Mouse (Mus musculus) mature B cell (primary cell): ENCODE measurements around the gene Anapc4.

Experiments used
- in situ Hi-C: fragments of 300-500 bp; cut with MboI; formaldehyde crosslinking; loops from 2 replicates; pipeline ENCODE4 v1.14.3; 2019

Gene Anapc4

DNA sequence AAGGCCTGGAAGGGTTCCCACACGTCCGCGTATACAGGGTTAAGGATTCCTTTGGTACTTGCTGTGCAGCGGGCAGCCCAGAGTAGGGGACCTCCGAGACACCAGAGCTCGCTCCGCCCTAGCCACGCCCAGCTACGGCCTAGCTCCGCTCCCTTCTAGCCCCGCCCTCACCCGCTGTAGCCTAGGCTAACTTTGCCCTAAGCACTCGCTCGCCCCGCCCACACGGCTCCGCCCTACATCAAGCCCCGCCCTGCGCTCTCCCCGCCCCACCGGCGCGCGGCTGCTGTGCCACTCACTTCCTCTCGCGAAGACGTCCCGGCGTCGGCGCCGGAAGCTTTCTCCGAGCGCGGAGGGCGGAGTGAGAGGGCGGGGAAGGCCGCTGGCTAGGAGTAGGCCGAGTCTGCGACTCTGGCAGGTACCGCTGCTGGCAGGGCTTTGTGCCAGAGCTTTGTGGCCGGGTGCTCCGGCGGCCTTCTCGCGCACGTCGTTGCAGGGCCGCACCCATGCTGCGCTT, at the start of gene Anapc4:
Anapc4 (plus strand) TSS at position 252 of the 514 bp plus-strand sequence.
- in situ Hi-C loops: no loop called here

DNA sequence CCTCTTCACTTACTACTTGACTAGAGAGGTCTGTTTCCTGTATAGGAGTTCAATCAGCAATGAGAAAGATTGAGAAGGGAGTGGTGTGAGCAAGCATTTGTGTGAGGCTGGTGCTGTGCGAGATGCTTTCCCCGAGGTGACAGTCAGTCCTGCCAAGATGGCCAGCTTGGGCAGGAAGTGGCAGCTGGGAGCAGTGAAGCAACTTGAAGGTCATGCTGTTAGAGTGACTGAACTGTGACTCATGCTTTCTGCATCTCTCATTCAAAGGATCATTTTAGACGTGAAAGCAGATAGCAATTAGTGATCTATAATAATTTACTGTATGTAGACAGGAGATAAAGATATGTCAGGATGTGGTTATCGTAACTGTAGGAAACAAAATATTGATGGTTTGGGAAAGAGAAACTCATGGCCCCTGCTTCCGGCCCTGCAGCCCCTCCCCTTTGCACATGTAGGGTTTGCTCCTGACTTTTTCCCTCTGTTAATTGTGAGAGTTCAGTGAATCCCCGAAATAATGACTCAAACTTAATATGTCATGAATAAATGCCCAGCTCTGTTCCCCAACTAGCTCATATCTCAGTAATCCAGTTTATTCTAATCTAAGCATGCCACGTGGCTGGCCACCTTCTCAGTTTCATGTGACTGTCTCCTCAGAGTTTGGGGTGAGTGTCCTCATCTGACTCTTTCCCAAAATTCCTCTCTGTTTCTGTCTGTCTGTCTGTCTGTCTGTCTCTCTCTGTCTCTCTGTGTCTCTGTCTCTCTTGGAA, 47.1 kb upstream of the Anapc4 start:
- in situ Hi-C loops: no loop called here

DNA sequence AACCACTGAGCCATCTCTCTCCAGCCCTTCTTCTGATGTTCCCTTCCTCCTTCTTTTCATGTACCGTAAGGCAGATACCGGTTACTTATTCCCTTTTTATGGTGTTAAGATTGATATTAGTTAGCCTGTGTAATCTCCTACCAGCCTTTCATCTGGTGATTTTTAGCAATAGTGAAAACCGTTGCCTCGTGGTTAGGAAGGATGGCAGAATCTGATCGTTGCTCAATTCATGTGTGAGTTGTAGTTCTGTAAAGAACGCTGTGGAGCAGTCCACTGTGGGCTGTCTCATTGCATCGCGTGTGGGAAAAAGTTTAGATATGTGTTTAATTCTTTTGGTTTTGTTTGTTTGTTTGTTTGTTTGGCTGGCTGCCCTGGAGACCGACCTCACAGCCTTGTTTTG, 40.6 kb upstream of the Anapc4 start:
- in situ Hi-C loops: no loop called here

DNA sequence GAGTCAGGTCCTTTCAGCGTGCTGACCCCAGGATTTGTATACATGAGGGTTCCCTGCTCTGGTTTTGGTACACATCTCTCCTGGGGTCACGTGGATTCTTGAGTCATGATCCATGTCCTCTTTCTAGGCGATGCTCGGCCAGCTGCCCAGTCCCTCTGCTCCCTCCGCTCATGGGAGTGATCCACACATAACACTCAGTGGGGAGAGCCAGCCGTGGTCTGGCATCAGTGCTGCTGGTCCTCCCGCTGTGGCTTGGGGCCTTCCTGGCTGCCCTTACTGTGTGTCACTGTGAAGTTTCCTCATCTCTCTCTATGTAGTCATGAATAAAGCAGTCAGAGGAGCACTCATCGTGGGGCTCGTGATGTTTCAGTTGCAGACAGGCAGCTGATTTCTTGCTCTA, 39.7 kb upstream of the Anapc4 start:
- in situ Hi-C loops: no loop called here

DNA sequence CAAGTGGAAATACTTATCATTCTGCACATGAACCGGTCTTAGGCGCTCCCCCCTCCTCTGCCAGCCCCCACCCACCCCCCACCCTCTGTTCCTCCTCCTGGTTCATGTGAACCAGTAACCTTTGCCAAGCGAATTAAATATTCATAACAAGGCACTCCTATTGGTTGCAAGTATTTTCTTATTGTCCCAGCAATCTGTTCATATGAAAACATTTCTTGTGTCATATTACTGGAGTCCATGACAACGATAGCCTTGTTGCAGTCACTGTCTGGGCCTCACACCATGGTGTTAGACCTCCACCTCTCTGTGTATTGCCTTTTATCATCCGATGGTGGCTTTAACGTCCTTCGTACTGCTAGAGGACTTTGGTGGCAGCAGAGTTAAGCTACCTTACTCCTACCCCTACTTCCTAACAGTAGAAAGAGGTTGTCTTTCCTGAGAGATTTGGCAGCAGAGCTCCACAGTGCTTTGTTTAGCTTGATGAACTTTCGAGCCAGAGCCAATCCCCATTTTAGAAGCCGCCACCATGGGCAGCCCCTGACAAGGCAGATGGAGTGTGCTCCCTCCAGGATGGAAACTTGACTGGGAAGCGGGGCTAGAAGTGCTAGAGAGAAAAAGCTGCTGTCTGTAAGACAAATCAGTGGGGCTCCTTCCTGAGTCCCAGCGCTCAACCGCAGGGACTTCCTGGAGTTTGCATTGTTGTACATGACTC, 34.4 kb upstream of the Anapc4 start:
- in situ Hi-C loops: no loop called here

DNA sequence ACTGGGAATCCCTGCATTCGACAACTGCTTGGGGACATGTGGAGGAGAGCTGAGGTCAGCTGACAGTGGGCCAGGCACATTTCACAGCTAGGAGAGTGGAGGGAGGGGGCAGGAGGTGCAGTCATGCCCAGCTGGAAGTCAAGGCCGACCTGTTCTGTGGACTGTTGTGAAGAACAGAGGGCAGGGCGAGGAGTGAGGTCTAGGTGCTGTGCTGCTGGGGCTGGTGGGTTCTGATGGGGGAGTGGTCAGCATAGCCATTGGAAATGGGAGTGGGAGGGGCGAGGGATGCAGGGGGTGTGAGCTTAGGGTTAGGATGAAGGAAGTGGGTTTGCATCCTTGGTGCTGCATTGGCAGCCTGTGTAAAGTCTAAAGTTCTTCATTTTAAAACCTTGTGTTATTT, 28.0 kb upstream of the Anapc4 start:
- in situ Hi-C loops: no loop called here

DNA sequence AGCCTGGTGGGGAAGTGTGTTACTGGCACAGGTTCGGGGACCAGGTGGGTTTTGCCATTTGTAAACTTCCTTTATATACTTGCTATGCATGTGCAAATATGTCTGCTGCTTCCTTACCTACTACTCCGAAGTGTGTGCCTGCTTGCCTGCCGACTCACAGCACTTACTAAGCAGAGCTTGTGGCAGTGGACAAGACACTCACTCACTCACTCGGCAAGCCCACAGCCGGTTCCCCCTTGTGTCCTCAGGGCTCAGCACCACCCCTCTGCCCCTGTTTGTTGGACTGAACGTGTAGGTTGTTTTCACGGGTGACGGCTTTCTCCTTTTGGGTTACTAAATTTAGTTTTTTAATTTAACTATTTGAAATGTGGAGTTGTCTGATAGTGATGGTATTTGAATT, 27.5 kb upstream of the Anapc4 start:
- in situ Hi-C loops: no loop called here

DNA sequence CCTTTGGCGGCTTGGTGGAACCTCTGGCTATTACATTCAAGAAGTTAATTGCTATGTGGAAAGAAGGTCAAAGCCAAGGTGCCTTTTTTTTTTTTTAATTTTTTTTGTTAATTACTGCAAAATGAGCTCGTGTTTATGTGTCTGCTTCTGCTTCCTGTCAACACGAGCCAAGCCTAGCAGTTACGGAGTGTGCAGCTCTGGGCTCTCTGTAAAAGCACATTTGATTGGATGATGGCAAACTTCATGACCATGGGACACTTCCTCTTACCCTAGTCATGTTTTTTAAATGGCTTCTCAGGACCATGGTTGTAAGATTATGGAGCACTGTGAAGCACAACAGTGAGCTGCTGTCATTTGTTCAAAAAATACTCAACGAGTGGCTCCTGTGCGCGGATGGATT, 26.8 kb upstream of the Anapc4 start:
- in situ Hi-C loops: no loop called here

DNA sequence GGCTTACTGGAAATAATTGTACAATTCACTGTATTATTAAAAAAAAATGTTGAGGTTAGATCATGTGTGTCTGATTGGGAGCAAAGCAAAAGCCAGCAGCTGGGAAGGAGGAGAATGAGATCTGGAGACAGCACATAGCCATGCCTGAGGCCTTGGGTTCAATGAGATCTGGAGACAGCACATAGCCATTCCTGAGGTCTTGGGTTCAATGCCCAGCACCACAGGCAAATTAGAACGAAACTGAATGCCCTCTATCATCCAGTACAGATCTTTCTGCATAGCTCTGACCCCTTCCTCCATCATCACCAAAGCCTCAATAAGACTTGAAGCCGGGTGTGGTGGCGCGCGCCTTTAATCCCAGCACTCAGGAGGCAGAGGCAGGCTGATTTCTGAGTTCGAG, 23.4 kb upstream of the Anapc4 start:
- in situ Hi-C loops: no loop called here

DNA sequence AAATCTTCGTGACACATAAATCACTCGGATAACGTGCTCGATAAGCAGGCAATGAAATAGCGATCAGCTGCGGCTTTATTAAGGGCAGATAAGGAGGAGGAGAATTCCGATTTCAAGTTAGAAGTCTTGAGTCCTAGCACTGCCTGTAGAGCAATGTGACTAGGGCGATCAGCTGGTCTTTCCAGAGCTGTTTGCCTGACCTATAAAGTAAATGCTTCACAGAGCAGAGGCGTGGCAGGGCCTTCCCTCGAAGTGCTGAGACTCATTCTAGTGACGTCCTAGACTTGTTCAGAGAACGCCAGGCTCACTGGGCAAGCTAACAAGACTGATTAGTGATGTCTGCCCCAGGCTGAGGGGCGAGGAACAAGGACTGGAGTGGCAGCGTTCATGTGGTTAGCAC, 22.8 kb upstream of the Anapc4 start:
- in situ Hi-C loops: no loop called here

DNA sequence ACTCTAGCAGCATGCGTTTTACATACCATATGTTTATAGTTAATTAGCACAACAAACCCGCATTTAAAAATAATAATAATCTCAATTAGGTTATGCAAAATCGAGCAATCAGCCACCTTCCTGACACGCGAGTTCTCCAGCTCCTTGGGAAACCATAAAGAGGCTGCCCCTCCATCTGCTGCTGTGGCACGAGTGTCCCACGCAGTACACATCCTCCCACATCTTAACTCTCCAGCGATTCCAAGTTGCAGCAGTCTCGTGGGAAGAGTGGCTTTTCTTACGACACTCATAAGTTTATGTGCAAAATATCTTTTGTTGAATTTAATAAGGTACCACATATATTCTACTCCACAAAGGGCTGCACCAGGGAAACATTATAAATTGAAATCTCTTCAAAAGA, 21.4 kb upstream of the Anapc4 start:
- in situ Hi-C loops: no loop called here

DNA sequence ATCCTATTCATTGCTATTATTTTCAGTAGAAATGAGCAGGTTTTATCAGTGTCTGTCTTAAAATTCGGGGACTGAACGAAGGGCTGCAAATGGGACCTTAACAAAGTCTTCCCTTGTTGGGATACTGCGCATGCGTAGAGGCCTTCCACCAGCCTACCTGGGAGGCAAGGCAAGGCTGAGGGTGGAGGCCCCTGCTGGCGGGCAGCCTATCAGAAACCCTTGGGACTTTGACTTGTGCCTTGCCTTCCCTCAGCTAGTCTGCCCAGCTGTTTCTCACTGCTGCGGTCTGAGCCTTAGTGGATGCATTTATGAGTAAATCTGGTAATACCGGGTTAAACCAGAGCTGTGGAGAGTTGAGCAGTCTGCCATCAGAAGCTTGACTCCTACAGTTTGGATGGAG, 20.5 kb upstream of the Anapc4 start:
- in situ Hi-C loops: no loop called here

DNA sequence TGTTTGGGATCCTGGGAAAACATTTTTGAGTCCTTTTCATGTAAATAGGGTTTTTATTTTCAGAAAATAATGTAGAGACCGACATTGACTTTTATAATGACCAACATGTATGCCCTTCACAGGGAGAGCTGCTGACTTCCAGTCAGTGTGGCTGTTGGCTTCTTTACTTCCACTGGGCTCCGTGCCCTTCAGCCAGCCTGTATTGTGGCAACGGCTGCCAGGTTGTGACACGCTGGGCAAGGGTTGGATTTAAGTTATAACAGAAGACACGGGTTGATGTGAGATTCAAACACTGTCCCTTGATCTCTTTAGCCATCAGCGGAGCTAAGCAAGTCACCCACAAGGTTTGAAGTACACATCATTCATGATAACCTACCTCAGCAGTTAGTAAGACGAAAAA, 15.1 kb upstream of the Anapc4 start:
- in situ Hi-C loops: no loop called here

DNA sequence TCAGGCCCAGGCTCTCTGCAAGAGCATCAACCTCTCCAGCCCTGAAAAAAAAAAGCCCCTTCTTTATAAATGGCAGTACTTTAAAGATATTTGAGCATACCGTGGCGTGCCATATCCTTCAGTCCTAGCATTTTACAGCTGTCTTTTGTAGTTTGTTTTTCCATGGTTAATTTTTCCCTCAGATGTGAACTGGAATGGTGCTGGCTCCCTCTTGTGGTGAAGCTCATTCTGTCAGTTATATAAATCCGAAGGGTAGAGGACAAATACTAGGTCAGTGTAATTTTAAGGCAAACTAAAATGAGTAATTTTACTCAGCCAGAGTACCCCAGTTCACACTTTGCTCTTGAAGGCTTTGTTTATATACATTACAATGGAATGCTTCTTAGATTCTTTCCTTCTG, 12.1 kb upstream of the Anapc4 start:
- in situ Hi-C loops: no loop called here

DNA sequence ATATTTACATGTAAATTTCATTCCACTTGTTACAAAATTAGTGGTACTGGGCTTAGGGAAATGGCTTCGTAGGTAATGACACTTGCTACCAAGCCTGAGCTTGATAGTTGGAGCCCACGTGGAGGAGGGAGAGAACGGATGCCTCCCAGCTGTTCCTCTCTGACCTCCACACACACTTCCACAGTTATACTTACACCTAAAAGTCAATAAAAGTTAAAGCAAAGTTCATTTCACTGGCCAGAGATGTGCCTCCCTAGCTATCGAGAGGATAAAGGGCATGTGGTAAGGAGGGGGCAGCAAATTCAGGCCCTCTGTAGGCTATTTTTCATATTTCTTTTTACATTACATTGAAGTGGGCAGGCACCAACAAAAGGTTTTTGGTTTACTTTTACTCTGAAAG, 5.9 kb upstream of the Anapc4 start:
- in situ Hi-C loops: no loop called here

DNA sequence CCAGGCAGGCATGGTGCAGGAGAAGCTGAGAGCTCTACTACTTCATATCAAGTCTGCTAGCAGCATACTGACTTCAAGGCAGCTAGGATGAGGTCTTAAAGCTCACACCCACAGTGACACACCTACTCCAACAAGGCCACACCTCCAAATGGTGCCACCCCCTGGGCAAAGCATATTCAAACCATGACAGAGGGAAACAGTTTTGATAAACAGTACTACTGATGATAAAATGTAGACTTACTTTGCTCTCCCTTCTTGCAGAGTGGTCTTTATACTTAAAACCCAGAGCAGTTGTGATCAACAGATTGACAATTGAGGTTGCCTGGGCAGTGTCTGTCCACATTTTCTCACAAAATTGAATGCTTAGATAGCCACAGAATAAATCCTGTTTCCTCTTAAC, 807 bp upstream of the Anapc4 start:
- in situ Hi-C loops: no loop called here

DNA sequence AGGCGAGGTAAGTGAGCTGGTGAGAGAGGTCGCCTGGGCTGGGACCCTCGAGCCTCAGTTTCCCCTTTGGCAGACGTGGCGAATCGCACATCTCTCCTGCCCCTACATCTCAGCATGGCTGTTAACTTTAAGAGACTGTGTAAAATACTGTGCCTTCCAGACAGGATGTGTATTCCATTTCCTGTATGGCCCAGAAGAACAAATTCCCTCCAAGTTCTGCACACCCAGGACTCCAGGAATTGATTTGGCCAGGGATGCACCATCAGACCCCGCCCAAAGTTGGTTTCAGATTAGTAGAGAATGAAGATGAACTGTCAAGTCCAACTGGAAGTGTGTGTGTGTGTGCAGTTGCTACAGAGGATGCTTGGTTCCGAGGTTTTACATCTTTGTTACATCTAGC, 574 bp downstream of the Anapc4 start:
- in situ Hi-C loops: no loop called here

DNA sequence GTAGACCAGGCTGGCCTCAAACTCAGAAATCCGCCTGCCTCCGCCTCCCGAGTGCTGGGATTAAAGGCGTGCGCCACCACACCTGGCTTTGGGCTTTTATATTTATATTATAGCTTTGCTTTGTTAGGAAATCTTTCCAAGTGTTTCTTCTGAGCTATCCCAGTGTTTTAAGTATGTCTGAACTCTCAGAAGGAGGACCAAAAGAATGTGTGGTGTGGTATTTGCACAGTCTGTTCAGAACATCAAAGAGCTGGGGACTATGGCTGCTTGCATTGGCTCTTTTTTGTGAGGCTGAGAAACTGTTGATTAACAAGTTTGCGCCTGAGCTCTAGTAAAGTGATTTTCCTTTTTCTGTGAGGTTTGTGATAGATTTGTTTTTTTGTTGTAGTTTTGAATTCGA, 10.5 kb downstream of the Anapc4 start:
- in situ Hi-C loops: no loop called here

DNA sequence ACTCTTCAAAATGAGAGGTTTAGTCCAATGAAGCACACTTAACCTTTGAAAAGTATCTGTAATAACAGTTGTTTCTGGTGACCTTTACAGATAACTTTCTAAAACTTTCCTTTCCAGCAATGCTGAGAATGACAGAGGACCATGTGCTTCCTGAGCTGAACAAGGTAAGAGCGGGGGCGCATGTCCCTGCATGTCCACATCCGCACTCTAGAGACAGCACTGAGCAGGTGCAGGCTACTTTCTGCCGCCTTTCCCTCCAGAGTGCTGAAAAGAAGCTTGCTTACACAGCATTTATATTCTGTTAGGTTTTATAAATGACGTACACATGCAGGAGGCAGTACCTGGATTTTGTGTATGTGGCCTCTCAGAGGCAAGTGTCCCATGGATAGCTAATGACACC, 21.9 kb downstream of the Anapc4 start:
- in situ Hi-C loops: no loop called here

DNA sequence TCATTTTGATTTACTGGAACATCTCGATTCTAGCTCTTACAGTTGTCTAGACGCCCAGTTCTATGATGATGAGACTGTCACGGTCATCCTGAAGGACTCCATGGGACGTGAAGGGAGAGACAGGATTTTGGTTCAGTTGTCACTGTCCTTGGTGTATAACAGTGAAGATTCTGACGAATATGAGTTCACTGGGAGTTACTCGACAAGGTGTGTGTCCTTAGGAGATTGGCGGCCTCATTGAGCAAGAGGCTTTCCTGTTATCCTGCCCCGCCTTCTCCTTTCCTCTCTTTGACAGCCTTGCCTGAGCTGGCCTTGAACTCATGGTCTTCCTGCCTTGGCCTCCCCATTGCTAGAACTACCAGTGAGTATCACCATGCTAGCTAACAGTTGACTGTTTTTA, 30.6 kb downstream of the Anapc4 start:
- in situ Hi-C loops: no loop called here

DNA sequence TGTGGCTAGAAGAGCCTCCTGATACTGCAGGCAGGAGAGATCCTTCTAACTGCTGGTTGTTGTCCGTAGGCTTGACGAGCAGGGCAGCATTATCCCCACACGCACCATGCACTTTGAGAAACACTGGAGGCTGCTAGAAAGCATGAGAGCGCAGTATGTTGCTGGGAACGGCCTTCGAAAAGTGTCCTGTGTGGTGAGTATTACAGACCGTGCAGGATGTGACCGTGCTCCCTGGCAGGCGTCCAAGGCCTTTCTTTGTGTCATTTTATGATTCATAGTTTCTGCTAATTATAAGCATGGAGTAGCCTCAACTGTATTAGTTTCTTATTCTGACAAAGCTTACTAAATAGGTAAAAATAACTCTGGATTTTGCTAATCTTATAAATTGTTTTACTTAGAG, 32.0 kb downstream of the Anapc4 start:
- in situ Hi-C loops: no loop called here

DNA sequence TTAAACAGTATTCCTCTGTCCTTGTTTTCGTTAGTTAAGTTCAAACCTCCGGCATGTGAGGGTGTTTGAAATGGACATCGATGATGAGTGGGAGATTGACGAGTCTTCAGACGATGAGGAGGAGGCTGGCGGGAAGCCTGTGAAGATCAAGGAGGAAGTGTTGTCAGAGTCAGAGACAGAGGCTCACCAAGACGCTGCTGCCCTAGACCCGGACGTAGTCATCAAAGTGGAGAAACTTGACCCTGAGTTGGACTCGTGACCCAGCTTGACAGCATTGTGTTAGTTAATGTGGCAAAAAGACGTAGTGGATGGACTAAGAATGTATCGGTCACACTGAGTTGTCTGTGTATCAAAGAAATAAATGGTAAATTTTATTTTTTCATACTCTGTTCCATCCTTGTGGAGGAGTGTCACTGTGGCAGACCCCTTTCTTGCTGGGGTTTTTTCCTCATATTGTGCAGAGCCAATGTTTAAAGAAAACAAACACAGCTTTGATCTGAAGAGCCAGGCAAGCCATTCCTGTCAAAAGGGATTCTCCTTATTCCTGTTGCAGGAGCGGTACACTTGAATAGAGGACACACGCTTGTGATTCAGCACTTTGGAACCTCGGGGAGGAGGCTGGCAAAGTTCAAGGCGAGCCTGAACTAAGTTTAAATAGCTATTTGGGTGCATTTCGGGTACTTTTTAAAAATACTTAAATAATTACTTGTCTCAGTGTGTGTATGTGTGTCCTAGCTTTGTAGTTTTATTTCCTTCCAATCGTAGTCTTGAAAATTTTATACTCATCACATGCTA, 32.7 kb downstream of the Anapc4 start:
- in situ Hi-C loops: no loop called here
